Mouse (Mus musculus) testis, adult 2 months (tissue): Measurements from ENCODE around the gene Ptprt. TPM values are rescaled to one million over a fixed set of nuclear protein-coding genes. Genes with fewer than 3 reads are reported as not detected.

Experiments
- H3K27ac ChIP-seq: fragments of 200-500 bp; 2 replicates; pipeline ENCODE4 v1.5.1; 2012; ENCODE audit warnings: low read depth, low read length; ENCODE audit not compliant: control insufficient read depth, insufficient read depth
- H3K27me3 ChIP-seq: fragments of 200-500 bp; 2 replicates; pipeline ENCODE4 v1.6.1; 2012; ENCODE audit warnings: mild to moderate bottlenecking, low read length, moderate library complexity; ENCODE audit not compliant: control insufficient read depth, insufficient read depth
- H3K36me3 ChIP-seq: fragments of 200-500 bp; 2 replicates; pipeline ENCODE4 v1.6.1; 2012; ENCODE audit warnings: mild to moderate bottlenecking, low read length; ENCODE audit not compliant: control insufficient read depth, insufficient read depth
- H3K4me1 ChIP-seq: fragments of 200-500 bp; 2 replicates; pipeline ENCODE4 v1.6.1; 2012; ENCODE audit warnings: low read length; ENCODE audit not compliant: control insufficient read depth, insufficient read depth
- H3K4me3 ChIP-seq: fragments of 200-500 bp; 2 replicates; pipeline ENCODE4 v1.5.1; 2012; ENCODE audit warnings: low read depth, mild to moderate bottlenecking, low read length, moderate library complexity, mixed read lengths; ENCODE audit not compliant: control insufficient read depth
- CTCF ChIP-seq: fragments of 200-500 bp; IDR thresholded peaks from 2 replicates; pipeline ENCODE4 v1.5.1; 2012; ENCODE audit warnings: low read depth, mild to moderate bottlenecking, inconsistent platforms, low read length, moderate library complexity; ENCODE audit not compliant: control insufficient read depth, insufficient read depth, insufficient replicate concordance
- POLR2A ChIP-seq: fragments of 200-500 bp; IDR thresholded peaks from 2 replicates; pipeline ENCODE4 v1.6.1; 2012; ENCODE audit warnings: low read depth, mild to moderate bottlenecking, inconsistent platforms, low read length, moderate library complexity; ENCODE audit not compliant: control insufficient read depth
- polyA plus RNA-seq: library from polyadenylated mRNA; depleted of rRNA; stranded (reverse); fragments of >200 nt; gene quantifications from 2 replicates; pipeline ENCODE4 v1.2.3, GENCODE M21; 2012

Gene Ptprt
- polyA plus RNA-seq, 1 experiment = 1.6 TPM

- no peaks in the 10 kb centered on the region for H3K4me1 ChIP-seq
- H3K36me3 ChIP-seq = no peaks in the 10 kb centered on the region
- TF ChIP-seq CTCF = no peak
- no peak for TF ChIP-seq POLR2A
- H3K4me3 ChIP-seq = no peak overlapping the region
- H3K27ac ChIP-seq = no peak overlapping the region
- H3K27me3 ChIP-seq = no peaks in the 10 kb centered on the region
Measured at GRCm38 (mm10) chr2:162282121-162282520, 378.8 kb downstream of the Ptprt start.

- H3K4me1 ChIP-seq = no peaks in the 10 kb centered on the region
- H3K36me3 ChIP-seq = no peaks in the 10 kb centered on the region
- no peaks in the 10 kb centered on the region for H3K27me3 ChIP-seq
- no peak for TF ChIP-seq POLR2A
- TF ChIP-seq CTCF = no peak
- H3K27ac ChIP-seq = no peak overlapping the region
- H3K4me3 ChIP-seq = no peak overlapping the region
Measured at GRCm38 (mm10) chr2:162273826-162274225, 387.1 kb downstream of the Ptprt start.

DNA sequence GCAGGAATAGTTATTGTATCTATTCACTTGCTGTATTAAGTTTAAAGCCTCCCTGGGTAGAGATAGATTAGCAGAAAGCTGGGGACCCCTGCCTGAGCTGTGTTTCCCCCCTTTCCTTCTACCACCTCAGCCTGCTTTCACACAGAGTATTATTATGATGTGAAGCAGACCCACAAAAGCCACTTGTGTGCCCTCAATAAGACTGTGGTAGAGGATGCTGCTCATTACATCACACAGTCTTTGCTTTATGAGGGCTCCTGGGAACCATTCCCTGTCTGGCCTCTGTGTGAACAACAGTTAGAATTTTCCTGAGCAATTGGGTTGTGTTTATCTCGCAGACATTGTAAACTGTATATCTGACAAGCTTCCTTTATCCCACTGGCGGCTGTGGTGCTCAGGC lies 409.7 kb downstream of the Ptprt start:
- no peaks in the 10 kb centered on the region for H3K36me3 ChIP-seq
- TF ChIP-seq POLR2A (no peak), CTCF (no peak)

DNA sequence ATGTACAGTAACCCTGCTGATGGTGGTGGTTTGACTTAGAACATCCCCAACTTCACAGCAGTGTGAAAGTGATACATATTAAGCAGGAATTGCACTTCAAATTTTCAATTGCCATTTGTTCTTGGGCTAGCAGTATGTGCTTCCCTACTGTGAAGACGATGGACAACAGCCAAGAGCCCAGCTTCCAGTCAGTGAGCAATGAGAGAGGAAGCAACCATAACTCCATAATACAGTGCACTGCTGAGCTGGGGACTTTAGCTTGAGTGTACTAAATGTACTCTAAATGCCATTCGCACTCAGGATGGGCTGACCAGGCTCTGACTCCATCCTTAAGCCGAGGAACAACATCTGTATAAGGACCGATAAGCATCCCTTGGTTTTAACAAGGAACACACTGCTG lies 412.7 kb downstream of the Ptprt start:
- no peak overlapping the region for H3K27ac ChIP-seq
- TF ChIP-seq POLR2A (no peak), CTCF (no peak)
- H3K36me3 ChIP-seq = no peaks in the 10 kb centered on the region
- H3K4me1 ChIP-seq = no peaks in the 10 kb centered on the region
- H3K4me3 ChIP-seq = no peak overlapping the region
- H3K27me3 ChIP-seq = no peaks in the 10 kb centered on the region

More for the DNA sequence above, 409.7 kb downstream of the Ptprt start:
- Histone ChIP-seq H3K4me1 (no peaks in the 10 kb centered on the region), H3K4me3 (no peak overlapping the region), H3K27ac (no peak overlapping the region), H3K27me3 (no peaks in the 10 kb centered on the region)

- TF ChIP-seq POLR2A (no peak), CTCF (no peak)
- H3K27me3 ChIP-seq = no peaks in the 10 kb centered on the region
- no peaks in the 10 kb centered on the region for H3K36me3 ChIP-seq
Measured at GRCm38 (mm10) chr2:162222476-162222875, 438.5 kb downstream of the Ptprt start.

DNA sequence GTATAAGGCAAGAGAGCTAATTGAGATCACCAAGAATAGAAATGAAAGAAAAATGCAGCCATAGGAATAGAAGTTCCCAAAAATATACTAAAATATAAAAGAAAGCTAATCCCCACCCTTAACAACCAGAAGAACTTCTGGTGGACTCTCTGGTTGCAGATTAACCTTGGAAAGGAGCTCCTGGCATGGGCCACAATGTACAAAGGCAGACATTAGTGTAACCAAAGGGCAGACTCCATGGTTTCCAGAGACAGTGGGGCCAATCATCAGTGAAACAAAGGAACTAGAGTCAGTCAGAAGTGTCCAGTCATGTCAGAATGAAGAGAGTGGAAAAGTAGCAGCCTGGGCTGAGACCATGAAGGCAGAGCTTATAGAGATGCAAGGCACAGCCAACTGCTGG lies 440.4 kb downstream of the Ptprt start:
- TF ChIP-seq CTCF (no peak), POLR2A (no peak)
- Histone ChIP-seq H3K27ac (no peak overlapping the region), H3K4me3 (no peak overlapping the region), H3K36me3 (no peaks in the 10 kb centered on the region), H3K4me1 (no peaks in the 10 kb centered on the region), H3K27me3 (no peaks in the 10 kb centered on the region)

More at GRCm38 (mm10) chr2:162222476-162222875, 438.5 kb downstream of the Ptprt start:
- H3K4me3 ChIP-seq = no peak overlapping the region
- H3K27ac ChIP-seq = no peak overlapping the region
- no peaks in the 10 kb centered on the region for H3K4me1 ChIP-seq

DNA sequence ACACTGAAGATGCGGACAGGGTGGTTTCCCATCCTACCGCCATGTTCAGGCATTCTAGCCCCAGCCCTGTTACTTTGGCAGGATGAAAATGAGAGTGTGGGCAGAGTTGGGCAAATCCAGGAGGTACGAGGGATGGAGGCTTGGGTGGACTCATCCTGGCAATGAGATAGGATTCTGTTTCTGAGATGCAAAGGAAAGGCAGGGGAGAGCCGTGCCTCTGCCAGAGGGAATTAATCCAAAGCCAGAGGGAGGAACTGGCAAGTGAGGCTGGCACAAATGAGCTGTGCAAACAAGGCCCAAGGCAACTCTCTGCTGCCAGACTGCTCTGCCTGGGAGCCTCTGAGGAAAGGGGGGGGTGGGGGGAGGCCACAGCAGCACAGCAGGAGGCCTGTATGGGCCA lies 441.4 kb downstream of the Ptprt start:
- Histone ChIP-seq H3K27me3 (no peaks in the 10 kb centered on the region), H3K27ac (no peak overlapping the region), H3K4me3 (no peak overlapping the region)

GRCm38 (mm10) chr2:162217896-162218295 lies 443.1 kb downstream of the Ptprt start:
- Histone ChIP-seq H3K4me1 (no peaks in the 10 kb centered on the region), H3K27ac (no peak overlapping the region), H3K36me3 (no peaks in the 10 kb centered on the region), H3K27me3 (no peaks in the 10 kb centered on the region), H3K4me3 (no peak overlapping the region)
- no peak for TF ChIP-seq CTCF
- no peak for TF ChIP-seq POLR2A

More for the DNA sequence above, 441.4 kb downstream of the Ptprt start:
- Histone ChIP-seq H3K4me1 (no peaks in the 10 kb centered on the region), H3K36me3 (no peaks in the 10 kb centered on the region)
- no peak for TF ChIP-seq CTCF
- TF ChIP-seq POLR2A = no peak
